Mouse (Mus musculus): ENCODE measurements around the gene Taok1.

Taok1 gene

GRCm38 (mm10) chr11:77508068-77509021 lies 99.3 kb downstream of the Taok1 start:
- no peak for DNase-seq (ENCODE audit: extremely low read depth, low read depth, low spot score)

GRCm38 (mm10) chr11:77507426-77507825 lies 100.2 kb downstream of the Taok1 start:
- no peak for DNase-seq (ENCODE audit: extremely low read depth, low read depth, low spot score)

GRCm38 (mm10) chr11:77506941-77507340 lies 100.7 kb downstream of the Taok1 start:
- DNase-seq (ENCODE audit: extremely low read depth, low read depth, low spot score) = no peak

GRCm38 (mm10) chr11:77506273-77506672 lies 101.3 kb downstream of the Taok1 start:
- DNase-seq (ENCODE audit: extremely low read depth, low read depth, low spot score) = no peak

GRCm38 (mm10) chr11:77505291-77505980 lies 102.2 kb downstream of the Taok1 start:
- DNase-seq (ENCODE audit: extremely low read depth, low read depth, low spot score) = no peak

GRCm38 (mm10) chr11:77504377-77504776 lies 103.2 kb downstream of the Taok1 start:
- no peak for DNase-seq (ENCODE audit: extremely low read depth, low read depth, low spot score)

- no peak for DNase-seq (ENCODE audit: extremely low read depth, low read depth, low spot score)
These were observed 104.1 kb downstream of the Taok1 start for GRCm38 (mm10) chr11:77503511-77503910.

- DNase-seq (ENCODE audit: extremely low read depth, low read depth, low spot score) = no peak
These were observed 105.1 kb downstream of the Taok1 start for GRCm38 (mm10) chr11:77502481-77502880.

- DNase-seq (ENCODE audit: extremely low read depth, low read depth, low spot score) = no peak
These were observed 105.6 kb downstream of the Taok1 start for GRCm38 (mm10) chr11:77501971-77502370.

GRCm38 (mm10) chr11:77501392-77501791 lies 106.2 kb downstream of the Taok1 start:
- no peak for DNase-seq (ENCODE audit: extremely low read depth, low read depth, low spot score)

GRCm38 (mm10) chr11:77500361-77501325 lies 107.0 kb downstream of the Taok1 start:
- no peak for DNase-seq (ENCODE audit: extremely low read depth, low read depth, low spot score)

GRCm38 (mm10) chr11:77499354-77499753 lies 108.3 kb downstream of the Taok1 start:
- no peak for DNase-seq (ENCODE audit: extremely low read depth, low read depth, low spot score)

- no peak for DNase-seq (ENCODE audit: extremely low read depth, low read depth, low spot score)
These were observed 109.1 kb downstream of the Taok1 start for GRCm38 (mm10) chr11:77498261-77499139.

- no peak for DNase-seq (ENCODE audit: extremely low read depth, low read depth, low spot score)
These were observed 109.8 kb downstream of the Taok1 start for GRCm38 (mm10) chr11:77497851-77498250.

- DNase-seq (ENCODE audit: extremely low read depth, low read depth, low spot score) = no peak
These were observed 110.3 kb downstream of the Taok1 start for GRCm38 (mm10) chr11:77497341-77497756.

GRCm38 (mm10) chr11:77495507-77495906 lies 112.1 kb downstream of the Taok1 start:
- no peak for DNase-seq (ENCODE audit: extremely low read depth, low read depth, low spot score)

- DNase-seq (ENCODE audit: extremely low read depth, low read depth, low spot score) = no peak
These were observed 112.8 kb downstream of the Taok1 start for GRCm38 (mm10) chr11:77494782-77495181.

- no peak for DNase-seq (ENCODE audit: extremely low read depth, low read depth, low spot score)
These were observed 113.3 kb downstream of the Taok1 start for GRCm38 (mm10) chr11:77494344-77494676.

GRCm38 (mm10) chr11:77493512-77494343 lies 113.9 kb downstream of the Taok1 start, which contains the start of gene Git1:
Gene Git1, plus strand, starts transcription at chr11:77493562.
- no peak for DNase-seq (ENCODE audit: extremely low read depth, low read depth, low spot score)
